Mouse (Mus musculus): ENCODE results near the gene Tead1. TPM values are rescaled to one million over a fixed set of nuclear protein-coding genes. Genes with fewer than 3 reads are reported as not detected.

Tead1 gene
- polyA plus RNA-seq, 1 experiment from 2014 or later, result 1.7 TPM

Small RNA genes within 50 kb of the gene (microRNA-seq; reads per million reads assigned to microRNA genes)
- not detected for gene Gm44462

Measured in liver, embryonic 13.5 days (tissue).